Mouse (Mus musculus): Measurements from ENCODE around the gene Gmds.
A peak's percentile ranks its signal among the peaks of the same experiment; 100 is the strongest.

Gene Gmds

GRCm38 (mm10) chr13:32338513-32339365 is at the start of gene Gmds:
Gene Gmds, minus strand, starts transcription at chr13:32338740.
- DNase-seq (ENCODE audit: low read depth, low spot score), result peak; percentile 94

DNA sequence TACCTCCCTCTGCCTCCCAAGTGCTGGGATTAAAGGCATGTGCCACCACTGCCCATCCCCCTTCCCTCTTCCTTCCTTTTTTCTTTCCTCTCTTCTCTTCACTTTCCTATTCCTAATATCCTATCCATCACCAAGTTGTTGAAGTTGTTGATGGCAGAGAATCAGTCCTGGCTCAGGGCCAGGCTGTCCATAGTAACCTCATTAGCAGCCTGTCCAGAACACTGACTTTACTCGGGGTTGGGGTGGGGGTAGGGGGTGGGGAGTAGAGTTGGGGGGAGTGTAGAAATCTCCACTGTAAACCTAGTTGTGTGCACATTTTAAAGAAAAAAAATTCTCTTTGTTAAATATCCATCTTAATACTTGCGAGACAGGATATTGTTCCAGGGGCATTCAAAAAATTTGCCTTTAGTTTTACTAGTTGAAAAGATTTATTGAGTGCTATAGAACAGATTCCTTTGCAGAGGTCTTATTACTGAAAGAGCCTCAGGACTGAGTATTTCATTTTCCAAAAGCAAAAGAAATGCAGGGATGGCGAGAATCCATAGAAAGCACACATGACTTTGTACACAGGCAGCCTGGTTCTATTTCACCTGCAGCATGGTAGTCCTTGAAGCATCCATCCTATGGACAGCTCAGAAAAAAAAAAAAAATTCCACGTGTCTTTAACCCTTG is 47.0 kb upstream of the Gmds start:
- no peak for DNase-seq (ENCODE audit: low read depth, low spot score)

GRCm38 (mm10) chr13:32382227-32383010 is 43.9 kb upstream of the Gmds start:
- no peak for DNase-seq (ENCODE audit: low read depth, low spot score)

- DNase-seq (ENCODE audit: low read depth, low spot score), result no peak
Observed at GRCm38 (mm10) chr13:32378634-32379033, 40.1 kb upstream of the Gmds start.

GRCm38 (mm10) chr13:32372531-32372883 is 34.0 kb upstream of the Gmds start:
- no peak for DNase-seq (ENCODE audit: low read depth, low spot score)

DNA sequence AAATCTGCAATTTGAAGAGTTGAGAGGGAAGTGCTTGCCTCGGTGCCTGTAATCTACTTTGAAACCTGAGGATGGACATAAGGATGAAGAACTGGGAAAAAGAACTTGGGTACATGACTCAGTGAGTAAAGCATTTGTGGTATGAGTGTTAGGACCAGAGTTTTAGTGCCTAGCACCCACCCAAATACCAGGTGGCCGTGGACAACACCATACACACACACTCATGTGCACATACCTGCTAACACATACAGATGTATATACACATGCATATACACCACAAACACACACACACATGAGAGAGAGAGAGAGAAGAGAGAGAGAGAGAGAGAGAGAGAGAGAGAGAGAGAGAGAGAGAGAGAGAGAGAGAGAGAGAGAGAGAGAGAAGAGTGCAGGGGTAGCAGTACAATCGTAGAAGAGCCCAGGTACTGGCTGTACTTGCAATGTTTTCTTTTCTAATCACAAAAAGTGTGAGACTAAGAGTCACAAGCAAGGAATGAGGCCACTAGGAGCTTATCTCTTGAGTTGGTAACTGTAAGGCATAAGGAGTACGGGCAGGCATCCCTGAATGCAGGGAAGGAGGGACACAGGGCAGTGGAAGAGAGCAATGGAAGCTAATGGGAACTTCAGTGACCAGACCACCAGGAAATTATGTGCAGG is 33.5 kb upstream of the Gmds start:
- no peak for DNase-seq (ENCODE audit: low read depth, low spot score)

DNA sequence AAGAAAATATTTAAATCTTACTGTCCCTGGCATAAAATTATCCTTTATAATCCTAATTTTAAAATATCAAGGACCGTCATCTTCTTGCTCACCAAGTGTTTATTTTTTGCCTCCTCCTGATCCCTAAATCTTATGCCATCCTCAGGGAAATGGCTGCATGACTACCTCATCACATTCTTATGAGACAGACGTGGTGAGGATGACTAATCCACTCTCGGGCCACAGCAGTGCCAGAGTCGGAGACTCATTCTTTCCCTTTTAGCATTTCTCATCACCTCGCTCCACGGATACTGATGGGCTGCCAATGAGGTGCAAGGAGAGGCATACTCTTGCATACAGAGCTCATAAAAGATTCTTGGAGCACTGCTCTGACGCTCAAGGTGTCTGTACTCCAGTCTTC is 32.2 kb upstream of the Gmds start:
- no peak for DNase-seq (ENCODE audit: low read depth, low spot score)

- no peak for DNase-seq (ENCODE audit: low read depth, low spot score)
Observed at GRCm38 (mm10) chr13:32370135-32370534, 31.6 kb upstream of the Gmds start.

DNA sequence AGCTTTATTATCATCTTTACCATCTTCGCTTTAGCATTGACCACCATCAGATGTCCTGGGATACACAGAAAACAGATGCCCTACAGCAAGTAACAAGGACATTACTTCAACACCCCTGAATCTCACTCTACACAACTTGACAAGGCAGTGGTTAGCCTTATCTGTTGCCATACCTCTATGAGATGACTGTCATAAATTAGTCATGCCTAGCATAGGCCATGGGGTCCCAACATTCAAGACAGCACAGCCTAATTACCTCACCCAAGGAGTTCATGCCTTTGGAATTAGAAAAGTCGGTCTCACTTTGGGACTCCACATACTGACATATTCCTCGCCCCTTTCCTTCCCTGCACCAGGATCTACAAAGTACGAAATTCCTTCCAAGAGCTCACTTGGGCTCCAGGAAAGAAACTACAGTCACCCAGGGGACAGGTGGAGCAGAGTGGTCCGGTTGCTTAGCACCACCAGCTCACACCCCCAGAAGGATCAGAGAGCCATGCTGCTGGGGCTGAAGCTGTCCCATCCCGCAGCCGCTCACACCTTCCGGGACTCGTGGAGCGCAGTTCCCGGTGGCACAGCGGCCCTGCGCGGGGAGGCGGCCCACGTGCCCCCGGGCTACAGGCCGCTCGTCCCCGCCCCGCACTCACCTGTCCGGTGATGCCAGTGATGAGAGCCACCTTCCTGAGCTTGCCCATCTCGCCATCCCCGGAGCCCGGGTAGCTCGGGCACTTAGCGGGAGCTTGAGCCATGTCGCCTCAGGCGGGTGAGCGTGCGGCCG is 616 bp downstream of the Gmds start:
- no peak for DNase-seq (ENCODE audit: low read depth, low spot score)

DNA sequence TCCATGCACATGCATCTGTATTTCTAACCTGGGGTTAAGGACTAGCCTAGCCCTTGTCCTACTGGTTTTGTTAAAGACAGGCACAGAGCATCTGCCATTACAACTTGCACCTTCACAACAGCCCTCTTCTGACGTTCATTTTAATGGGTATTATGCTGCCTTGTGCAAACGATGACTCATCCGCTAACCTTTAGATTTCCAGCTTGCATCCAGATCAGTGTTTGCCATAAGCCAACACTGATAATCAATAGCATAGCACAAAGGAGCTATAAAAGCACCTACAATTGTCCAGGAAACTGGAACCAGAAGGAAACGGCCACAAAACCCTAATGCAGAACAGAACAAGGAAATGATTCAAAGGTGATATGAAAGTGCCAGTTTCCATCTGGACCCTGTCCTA is 20.2 kb downstream of the Gmds start:
- no peak for DNase-seq (ENCODE audit: low read depth, low spot score)

DNA sequence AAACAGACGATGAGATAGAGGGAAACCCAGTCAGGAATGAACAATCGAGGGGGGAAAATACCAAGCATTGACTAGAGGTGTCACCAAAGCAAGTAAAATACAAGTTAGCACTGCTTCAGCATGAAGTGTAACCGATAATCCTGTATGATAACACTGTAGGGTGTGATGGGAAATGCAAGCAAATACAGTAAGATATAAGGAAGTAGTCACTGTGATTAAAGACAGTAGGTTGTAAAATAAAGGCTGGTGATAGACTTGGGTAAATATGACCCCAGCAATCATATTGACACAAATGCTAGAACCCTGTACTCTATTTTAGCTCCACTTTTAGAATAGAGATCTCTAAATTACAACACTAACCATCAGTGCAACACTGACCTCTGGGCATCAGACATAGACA is 21.2 kb downstream of the Gmds start:
- DNase-seq (ENCODE audit: low read depth, low spot score), result no peak

- DNase-seq (ENCODE audit: low read depth, low spot score), result peak; percentile 58
Observed at GRCm38 (mm10) chr13:32312663-32313062, 25.9 kb downstream of the Gmds start.

GRCm38 (mm10) chr13:32311476-32311875 is 27.1 kb downstream of the Gmds start:
- no peak for DNase-seq (ENCODE audit: low read depth, low spot score)

DNA sequence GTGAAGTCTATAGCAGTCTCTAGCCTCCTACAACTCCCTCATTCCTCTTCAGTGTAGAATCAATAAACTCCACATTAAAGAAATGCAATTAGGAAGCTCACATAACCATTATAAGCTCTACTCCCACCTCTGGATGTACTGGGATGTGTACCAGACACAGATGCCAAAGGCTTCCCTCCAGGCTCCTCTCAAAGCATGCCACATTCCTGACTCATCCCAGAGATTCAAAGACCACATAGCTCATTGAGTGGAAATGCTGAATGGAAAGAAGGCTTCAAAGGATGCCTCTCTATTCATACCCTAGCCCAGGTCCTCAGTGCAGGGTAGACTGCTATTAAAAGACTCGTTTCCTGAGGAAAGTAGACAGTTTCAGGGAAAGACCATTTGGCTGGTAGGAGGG is 40.1 kb downstream of the Gmds start:
- no peak for DNase-seq (ENCODE audit: low read depth, low spot score)

- peak; percentile 15 for DNase-seq (ENCODE audit: low read depth, low spot score)
Observed at GRCm38 (mm10) chr13:32297398-32297797, 41.1 kb downstream of the Gmds start.

DNA sequence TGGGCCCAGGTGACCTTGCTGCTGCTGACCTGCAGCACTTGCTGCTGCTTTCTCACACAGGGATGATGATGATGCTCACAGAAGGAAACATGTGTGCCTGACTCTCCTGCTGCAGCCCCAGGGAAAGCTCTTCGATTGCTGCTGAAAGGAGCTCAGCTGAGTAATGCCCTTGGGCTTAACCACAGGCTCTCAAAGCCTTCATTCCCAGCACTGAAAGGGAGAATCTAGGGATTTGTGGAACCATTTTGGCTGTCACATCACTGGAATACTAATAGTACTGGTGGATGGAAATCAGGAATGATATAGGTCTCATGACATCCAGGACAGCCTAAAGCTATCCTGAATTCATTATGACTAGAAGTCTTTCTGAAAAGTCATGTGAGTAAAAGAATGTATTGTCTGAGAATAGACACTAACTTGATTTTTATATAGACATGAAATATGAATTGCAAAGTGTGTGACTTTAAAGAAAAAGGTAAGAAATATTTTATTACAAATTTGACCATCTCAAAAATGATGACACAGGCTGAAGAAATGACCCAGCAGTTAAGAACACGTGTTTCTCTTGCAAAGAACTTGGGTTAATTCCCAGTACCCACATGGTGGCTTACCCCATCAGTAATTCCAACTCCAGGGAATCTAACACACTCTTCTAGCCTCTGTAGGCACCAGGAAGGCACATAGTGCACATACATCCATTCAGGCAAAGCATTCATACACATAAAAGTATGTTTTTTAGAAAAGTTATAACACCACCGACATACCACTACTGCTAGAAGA is 43.9 kb downstream of the Gmds start:
- DNase-seq (ENCODE audit: low read depth, low spot score), result no peak

- DNase-seq (ENCODE audit: low read depth, low spot score), result peak; percentile 45
Observed at GRCm38 (mm10) chr13:32272937-32273496, 65.5 kb downstream of the Gmds start.

DNA sequence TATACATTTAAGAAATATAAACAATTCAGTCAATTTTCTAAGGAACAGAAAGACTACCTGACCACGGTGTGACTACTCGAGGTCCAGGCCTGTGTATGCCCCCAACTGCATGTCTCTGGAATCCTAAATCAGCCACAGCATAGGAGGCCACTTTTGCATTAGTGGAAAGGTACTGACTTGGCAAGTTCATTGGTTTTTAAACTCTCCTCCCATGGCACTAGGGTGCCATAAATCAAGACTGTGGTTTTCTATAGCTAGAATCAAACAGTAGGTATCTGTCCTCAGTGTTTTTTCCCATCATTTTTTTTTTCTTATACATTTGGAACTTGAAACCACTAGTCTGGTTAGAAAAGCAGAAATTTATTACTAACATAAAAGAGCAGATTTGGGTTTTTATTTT is 68.8 kb downstream of the Gmds start:
- no peak for DNase-seq (ENCODE audit: low read depth, low spot score)

- no peak for DNase-seq (ENCODE audit: low read depth, low spot score)
Observed at GRCm38 (mm10) chr13:32269261-32269660, 69.3 kb downstream of the Gmds start.

DNA sequence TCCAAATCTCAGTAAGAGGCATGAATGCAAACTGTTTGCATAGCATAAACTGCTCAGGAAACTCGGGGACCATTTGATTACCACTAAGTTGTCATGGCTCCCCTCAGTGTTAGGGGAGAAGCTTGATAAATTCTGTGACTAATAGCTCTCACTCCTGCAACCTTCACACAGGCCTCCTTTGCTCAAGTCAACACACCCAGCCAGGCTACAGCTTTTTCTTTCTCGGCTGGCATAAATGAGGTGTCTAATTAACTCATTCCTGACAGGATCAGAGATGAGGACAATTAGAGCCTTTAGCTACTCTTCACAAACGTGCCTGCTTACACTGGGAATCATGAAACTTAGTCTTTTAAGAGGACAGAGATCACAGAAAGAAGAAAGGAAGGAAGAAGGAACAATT is 70.3 kb downstream of the Gmds start:
- DNase-seq (ENCODE audit: low read depth, low spot score), result no peak
